Mouse (Mus musculus): ENCODE data around the gene Cyb5r1.

DNA sequence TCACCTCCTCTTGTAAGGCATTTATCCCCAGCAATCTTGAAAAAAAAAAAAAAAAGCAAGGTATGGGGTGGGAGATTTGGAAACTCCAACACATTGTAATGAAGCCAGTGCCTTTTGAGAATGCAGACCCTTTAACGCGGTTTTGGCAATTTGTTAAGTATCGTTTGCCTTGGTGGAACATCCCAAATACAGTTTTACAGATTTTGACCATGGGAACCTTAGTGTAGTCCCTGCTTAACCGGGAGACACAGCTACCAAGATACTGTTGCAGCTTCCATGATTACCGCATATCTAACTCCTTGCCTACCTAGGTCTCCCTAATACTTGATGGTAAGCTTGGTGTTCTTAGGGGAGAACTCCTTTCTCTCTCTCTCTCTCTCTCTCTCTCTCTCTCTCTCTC, 50.7 kb downstream of the Cyb5r1 start:
- TF ChIP-seq CTCF (IDR thresholded peaks at IDR 0.05; ENCODE audit: borderline replicate concordance, extremely low read depth, insufficient read depth, insufficient read length) (no peak), POLR2A (IDR thresholded peaks at IDR 0.05; ENCODE audit: borderline replicate concordance, extremely low read depth, insufficient read depth, insufficient read length, poor library complexity, severe bottlenecking) (no peak)

All from brain, embryonic 14.5 days (tissue).